Mouse (Mus musculus) heart, embryonic 16.5 days (tissue): ENCODE measurements around the gene AY074887. TPM values are rescaled to one million over a fixed set of nuclear protein-coding genes. Genes with fewer than 3 reads are reported as not detected.
"Not testable (repeated sequence)": the region's sequence is repeated elsewhere in the genome, so short reads cannot be mapped to it uniquely, and the experiment has no call there.

Experiments
- ATAC-seq: fragments of 200-750 bp; cut with Nextera tagmentation; replicated peaks from 2 replicates; pipeline ENCODE4 v1.8.0; 2017; ENCODE audit warnings: moderate number of reproducible peaks; ENCODE audit not compliant: insufficient read depth, low FRiP score; ENCODE audit errors: extremely low read depth
- H3K27ac ChIP-seq: fragments of 300-500 bp; sonication (generic); 2 replicates; pipeline ENCODE4 v1.5.1; 2014; ENCODE audit warnings: mild to moderate bottlenecking, low read length, control low read depth, moderate library complexity
- H3K27me3 ChIP-seq: fragments of 300-500 bp; sonication (generic); 2 replicates; pipeline ENCODE4 v1.6.1; 2014; ENCODE audit warnings: low read length, mixed read lengths; ENCODE audit not compliant: control insufficient read depth, insufficient read depth
- H3K36me3 ChIP-seq: fragments of 300-500 bp; sonication (generic); 2 replicates; pipeline ENCODE4 v1.6.1; 2014; ENCODE audit not compliant: control insufficient read depth, insufficient read depth
- H3K4me1 ChIP-seq: fragments of 300-500 bp; sonication (generic); 2 replicates; pipeline ENCODE4 v1.6.1; 2014; ENCODE audit warnings: low read length, mixed read lengths; ENCODE audit not compliant: control insufficient read depth, insufficient read depth
- H3K4me2 ChIP-seq: fragments of 300-500 bp; sonication (generic); 2 replicates; pipeline ENCODE4 v1.6.1; 2014; ENCODE audit warnings: low read depth, mild to moderate bottlenecking, control low read depth, low read length
- H3K4me3 ChIP-seq: fragments of 300-500 bp; sonication (generic); 2 replicates; pipeline ENCODE4 v1.5.1; 2014; ENCODE audit warnings: mild to moderate bottlenecking, control low read depth, low read length
- H3K9ac ChIP-seq: fragments of 300-500 bp; sonication (generic); 2 replicates; pipeline ENCODE4 v1.6.1; 2014; ENCODE audit warnings: low read length, control low read depth
- H3K9me3 ChIP-seq: fragments of 300-500 bp; sonication (generic); replicated peaks from 2 replicates; pipeline ENCODE4 v1.6.1; 2016; ENCODE audit warnings: low read length; ENCODE audit not compliant: control insufficient read depth
- WGBS: fragments of 180-500 bp; shearing (Covaris S2); extraction: QIAGEN DNeasy Blood & Tissue Kit; methylation state at CpG from one replicate; pipeline ENCODE4 v1.1.7; 2014; 5-methylcytosine and 5-hydroxymethylcytosine counted together
- polyA plus RNA-seq: library from polyadenylated mRNA; unstranded; fragments of >200 nt; fragmentation: Nextera tagmentation; extraction: Ambion mirVana; gene quantifications from 2 replicates; pipeline ENCODE4 v1.2.1, GENCODE M21; 2015

The AY074887 gene
- polyA plus RNA-seq, 1 experiment from 2014 or later: 0.83 TPM

GRCm38 (mm10) chr9:54963669-54964068 is 12.9 kb upstream of the AY074887 start:
- no peaks in the 10 kb centered on the region for H3K27me3 ChIP-seq
- peaks cover 4% of the 10 kb centered on the region for H3K36me3 ChIP-seq
- H3K9ac ChIP-seq: no peak overlapping the region
- H3K27ac ChIP-seq: no peak overlapping the region
- no peak for ATAC-seq
- no peaks in the 10 kb centered on the region; the same call in 1 of the 2 replicates for H3K9me3 ChIP-seq
- no peak overlapping the region for H3K4me2 ChIP-seq
- H3K4me3 ChIP-seq: no peak overlapping the region
- no peaks in the 10 kb centered on the region for H3K4me1 ChIP-seq

- no peak overlapping the region for H3K9ac ChIP-seq
- ATAC-seq: no peak
- no peak overlapping the region for H3K4me2 ChIP-seq
- H3K27ac ChIP-seq: no peak overlapping the region
- no peaks in the 10 kb centered on the region for H3K27me3 ChIP-seq
- no peaks in the 10 kb centered on the region; the same call in 1 of the 2 replicates for H3K9me3 ChIP-seq
- peaks cover 21% of the 10 kb centered on the region for H3K36me3 ChIP-seq
- H3K4me3 ChIP-seq: no peak overlapping the region
- WGBS: 93% methylated on average over 4 of the region's 4 CpGs
- H3K4me1 ChIP-seq: no peaks in the 10 kb centered on the region
Measured at GRCm38 (mm10) chr9:54961059-54961458, 10.3 kb upstream of the AY074887 start.

GRCm38 (mm10) chr9:54950162-54950561 is 636 bp downstream of the AY074887 start:
- peak overlapping the region; percentile 89 for H3K4me3 ChIP-seq
- not testable (repeated sequence) for ATAC-seq
- peak overlapping the region; percentile 56; the same call in 1 of the 2 replicates for H3K27ac ChIP-seq

GRCm38 (mm10) chr9:54949465-54949864 is 1.3 kb downstream of the AY074887 start:
- peaks cover 14% of the 10 kb centered on the region for H3K4me1 ChIP-seq
- no peak overlapping the region for H3K4me2 ChIP-seq
- ATAC-seq: no peak
- no peak overlapping the region for H3K9ac ChIP-seq
- no peaks in the 10 kb centered on the region for H3K9me3 ChIP-seq
- H3K36me3 ChIP-seq: peaks cover 18% of the 10 kb centered on the region
- H3K27me3 ChIP-seq: no peaks in the 10 kb centered on the region
- no peak overlapping the region for H3K27ac ChIP-seq
- no peak overlapping the region for H3K4me3 ChIP-seq

More at GRCm38 (mm10) chr9:54950162-54950561, 636 bp downstream of the AY074887 start:
- H3K4me1 ChIP-seq: peaks cover 14% of the 10 kb centered on the region
- peak overlapping the region; percentile 66 for H3K9ac ChIP-seq
- H3K27me3 ChIP-seq, H3K9me3 ChIP-seq: not testable (repeated sequence)
- 44% methylated on average over 8 of the region's 8 CpGs for WGBS
- peak overlapping the region; percentile 66 for H3K4me2 ChIP-seq
- H3K36me3 ChIP-seq: peaks cover 22% of the 10 kb centered on the region

GRCm38 (mm10) chr9:54946256-54946655 is 4.5 kb downstream of the AY074887 start:
- ATAC-seq: no peak
- Histone ChIP-seq H3K27me3 (no peaks in the 10 kb centered on the region), H3K27ac (no peak overlapping the region), H3K9ac (no peak overlapping the region), H3K36me3 (no peaks in the 10 kb centered on the region), H3K4me1 (peaks cover under 1% of the 10 kb centered on the region; the same call in 1 of the 2 replicates), H3K9me3 (no peaks in the 10 kb centered on the region), H3K4me3 (no peak overlapping the region), H3K4me2 (no peak overlapping the region)
- 66% methylated on average over 16 of the region's 16 CpGs for WGBS

GRCm38 (mm10) chr9:54944467-54944866 is 6.3 kb downstream of the AY074887 start:
- H3K4me2 ChIP-seq: no peak overlapping the region
- no peak overlapping the region for H3K27ac ChIP-seq
- H3K9ac ChIP-seq: no peak overlapping the region
- no peaks in the 10 kb centered on the region for H3K9me3 ChIP-seq
- H3K4me3 ChIP-seq: no peak overlapping the region
- no peak for ATAC-seq
- WGBS: 65% methylated on average over 2 of the region's 2 CpGs
- H3K36me3 ChIP-seq: no peaks in the 10 kb centered on the region
- H3K27me3 ChIP-seq: no peaks in the 10 kb centered on the region
- no peaks in the 10 kb centered on the region for H3K4me1 ChIP-seq

- Histone ChIP-seq H3K4me1 (no peaks in the 10 kb centered on the region), H3K27me3 (no peaks in the 10 kb centered on the region), H3K4me3 (no peak overlapping the region), H3K27ac (no peak overlapping the region), H3K4me2 (no peak overlapping the region), H3K9ac (no peak overlapping the region), H3K9me3 (no peaks in the 10 kb centered on the region), H3K36me3 (no peaks in the 10 kb centered on the region)
- 77% methylated on average over 4 of the region's 4 CpGs for WGBS
- no peak for ATAC-seq
Measured at GRCm38 (mm10) chr9:54942071-54942470, 8.7 kb downstream of the AY074887 start.

- Histone ChIP-seq H3K4me2 (no peak overlapping the region), H3K4me3 (no peak overlapping the region), H3K36me3 (no peaks in the 10 kb centered on the region), H3K27me3 (no peaks in the 10 kb centered on the region), H3K4me1 (no peaks in the 10 kb centered on the region), H3K27ac (no peak overlapping the region), H3K9me3 (no peaks in the 10 kb centered on the region), H3K9ac (no peak overlapping the region)
- no peak for ATAC-seq
- 75% methylated on average over 2 of the region's 2 CpGs for WGBS
Measured at GRCm38 (mm10) chr9:54932379-54932778, 18.4 kb downstream of the AY074887 start.

- Histone ChIP-seq H3K4me3 (no peak overlapping the region), H3K27ac (no peak overlapping the region), H3K4me1 (no peaks in the 10 kb centered on the region), H3K4me2 (no peak overlapping the region), H3K9me3 (no peaks in the 10 kb centered on the region), H3K36me3 (no peaks in the 10 kb centered on the region), H3K9ac (no peak overlapping the region), H3K27me3 (no peaks in the 10 kb centered on the region)
- 11% methylated on average over 1 of the region's 1 CpGs for WGBS
- ATAC-seq: no peak
Measured at GRCm38 (mm10) chr9:54931765-54932164, 19.0 kb downstream of the AY074887 start.
